Mouse (Mus musculus) heart, embryonic 13.5 days (tissue): ENCODE data around the gene Ube2u. TPM values are rescaled to one million over a fixed set of nuclear protein-coding genes. Genes with fewer than 3 reads are reported as not detected.
A peak's percentile ranks its signal among the peaks of the same experiment; 100 is the strongest.

Experiments
- ATAC-seq: fragments of 200-750 bp; cut with Nextera tagmentation; 2 replicates; pipeline ENCODE4 v1.8.0; 2017; ENCODE audit warnings: moderate TSS enrichment; ENCODE audit not compliant: insufficient number of reproducible peaks, low FRiP score, low TSS enrichment; ENCODE audit errors: extremely low read depth
- H3K27ac ChIP-seq: fragments of 300-500 bp; sonication (generic); replicated peaks from 2 replicates; pipeline ENCODE4 v1.5.1; 2015; ENCODE audit warnings: moderate library complexity, mild to moderate bottlenecking, inconsistent platforms
- H3K27me3 ChIP-seq: fragments of 300-500 bp; sonication (generic); replicated peaks from 2 replicates; pipeline ENCODE4 v1.6.1; 2015; ENCODE audit warnings: mild to moderate bottlenecking, inconsistent platforms
- H3K36me3 ChIP-seq: fragments of 300-500 bp; sonication (generic); 2 replicates; pipeline ENCODE4 v1.6.1; 2015; ENCODE audit warnings: mild to moderate bottlenecking, inconsistent platforms
- H3K4me1 ChIP-seq: fragments of 300-500 bp; sonication (generic); 2 replicates; pipeline ENCODE4 v1.6.1; 2015; ENCODE audit warnings: inconsistent platforms
- H3K4me2 ChIP-seq: fragments of 300-500 bp; sonication (generic); 2 replicates; pipeline ENCODE4 v1.6.1; 2015; ENCODE audit warnings: inconsistent platforms, mild to moderate bottlenecking, moderate library complexity
- H3K4me3 ChIP-seq: fragments of 300-500 bp; sonication (generic); 2 replicates; pipeline ENCODE4 v1.5.1; 2015; ENCODE audit warnings: moderate library complexity, mild to moderate bottlenecking, inconsistent platforms
- H3K9ac ChIP-seq: fragments of 300-500 bp; sonication (generic); 2 replicates; pipeline ENCODE4 v1.6.1; 2015; ENCODE audit warnings: inconsistent platforms, mild to moderate bottlenecking, moderate library complexity
- H3K9me3 ChIP-seq: fragments of 300-500 bp; sonication (generic); 2 replicates; pipeline ENCODE4 v1.6.1; 2016; ENCODE audit warnings: inconsistent platforms
- WGBS: fragments of 180-500 bp; shearing (Covaris S2); methylation state at CpG from one replicate; pipeline ENCODE4 v1.1.7; 2015; ENCODE audit warnings: mixed read lengths; 5-methylcytosine and 5-hydroxymethylcytosine counted together
- polyA plus RNA-seq: library from polyadenylated mRNA; unstranded; fragments of >200 nt; fragmentation: Nextera tagmentation; extraction: Ambion mirVana; gene quantifications from 2 replicates; pipeline ENCODE4 v1.2.1, GENCODE M21; 2015

The Ube2u gene
- polyA plus RNA-seq, 1 experiment from 2014 or later = 0.33 TPM

- Histone ChIP-seq H3K4me2 (no peak overlapping the region), H3K27me3 (no peaks in the 10 kb centered on the region), H3K9me3 (0 out of 2 replicates have a peak, but pooled peaks cover 4% of the 10 kb centered on the region), H3K4me1 (no peaks in the 10 kb centered on the region), H3K9ac (no peak overlapping the region), H3K27ac (no peak overlapping the region), H3K36me3 (no peaks in the 10 kb centered on the region), H3K4me3 (no peak overlapping the region)
- WGBS = 81% methylated on average over 2 of the region's 2 CpGs
- no peak for ATAC-seq
These were observed 24.7 kb downstream of the Ube2u start for GRCm38 (mm10) chr4:100503337-100503736.

- Histone ChIP-seq H3K4me3 (no peak overlapping the region), H3K4me1 (peaks cover 23% of the 10 kb centered on the region), H3K27me3 (no peaks in the 10 kb centered on the region), H3K9ac (no peak overlapping the region), H3K36me3 (no peaks in the 10 kb centered on the region), H3K27ac (no peak overlapping the region), H3K4me2 (no peak overlapping the region), H3K9me3 (no peaks in the 10 kb centered on the region)
- ATAC-seq = no peak
- 66% methylated on average over 2 of the region's 2 CpGs for WGBS
These were observed 39.0 kb downstream of the Ube2u start for GRCm38 (mm10) chr4:100517646-100518045.

- WGBS = 42% methylated on average over 6 of the region's 6 CpGs
- H3K4me3 ChIP-seq = no peak overlapping the region
- no peak for ATAC-seq
- no peak overlapping the region for H3K9ac ChIP-seq
- H3K9me3 ChIP-seq = no peaks in the 10 kb centered on the region
- no peaks in the 10 kb centered on the region for H3K27me3 ChIP-seq
- peaks cover 63% of the 10 kb centered on the region for H3K4me1 ChIP-seq
- no peaks in the 10 kb centered on the region for H3K36me3 ChIP-seq
- no peak overlapping the region for H3K27ac ChIP-seq
- H3K4me2 ChIP-seq = no peak overlapping the region
These were observed 43.9 kb downstream of the Ube2u start for GRCm38 (mm10) chr4:100522534-100522933.

GRCm38 (mm10) chr4:100524741-100525140, 46.1 kb downstream of the Ube2u start:
- Histone ChIP-seq H3K4me3 (no peak overlapping the region), H3K4me1 (peaks cover 67% of the 10 kb centered on the region), H3K4me2 (0 out of 2 replicates have a peak overlapping the region, but pooled peaks have one; percentile 2), H3K27me3 (no peaks in the 10 kb centered on the region), H3K36me3 (no peaks in the 10 kb centered on the region), H3K9me3 (no peaks in the 10 kb centered on the region), H3K27ac (peak overlapping the region; percentile 53), H3K9ac (no peak overlapping the region)
- 23% methylated on average over 4 of the region's 4 CpGs for WGBS
- peak; percentile 11; the same call in 1 of the 2 replicates for ATAC-seq

DNA sequence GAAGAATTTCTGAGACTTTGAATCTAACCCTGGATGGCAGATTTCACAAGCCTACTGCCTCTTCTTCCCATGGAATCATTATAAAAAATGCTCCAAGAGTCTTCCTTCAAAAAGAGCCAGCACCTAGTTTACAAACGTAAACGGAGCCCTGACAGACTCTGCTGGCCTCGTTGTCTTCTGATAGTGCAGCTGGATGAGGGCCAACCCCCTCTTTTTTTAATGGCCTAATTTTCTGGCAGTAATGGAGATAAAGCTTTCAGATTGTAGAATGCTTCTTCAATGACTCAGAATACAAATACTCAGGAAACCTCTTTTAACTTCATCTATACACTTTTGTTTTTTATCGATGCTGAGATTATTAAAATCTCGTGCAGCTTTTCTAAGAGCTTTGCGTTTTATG, 47.6 kb downstream of the Ube2u start:
- H3K4me2 ChIP-seq = peak overlapping the region; percentile 41
- H3K27ac ChIP-seq = peak overlapping the region; percentile 48; the same call in 1 of the 2 replicates
- 36% methylated on average over 6 of the region's 6 CpGs for WGBS
- H3K9ac ChIP-seq = no peak overlapping the region
- H3K9me3 ChIP-seq = no peaks in the 10 kb centered on the region
- H3K4me1 ChIP-seq = peaks cover 60% of the 10 kb centered on the region
- no peak overlapping the region for H3K4me3 ChIP-seq
- H3K36me3 ChIP-seq = no peaks in the 10 kb centered on the region
- no peak for ATAC-seq
- no peaks in the 10 kb centered on the region for H3K27me3 ChIP-seq

- peaks cover 52% of the 10 kb centered on the region for H3K4me1 ChIP-seq
- peak overlapping the region; percentile 88 for H3K27ac ChIP-seq
- no peaks in the 10 kb centered on the region for H3K36me3 ChIP-seq
- H3K27me3 ChIP-seq = no peaks in the 10 kb centered on the region
- H3K9ac ChIP-seq = peak overlapping the region; percentile 45
- no peak for ATAC-seq
- no peaks in the 10 kb centered on the region for H3K9me3 ChIP-seq
- H3K4me3 ChIP-seq = peak overlapping the region; percentile 38
- peak overlapping the region; percentile 64 for H3K4me2 ChIP-seq
- 3% methylated on average over 3 of the region's 3 CpGs for WGBS
These were observed 48.4 kb downstream of the Ube2u start for GRCm38 (mm10) chr4:100527086-100527485.

DNA sequence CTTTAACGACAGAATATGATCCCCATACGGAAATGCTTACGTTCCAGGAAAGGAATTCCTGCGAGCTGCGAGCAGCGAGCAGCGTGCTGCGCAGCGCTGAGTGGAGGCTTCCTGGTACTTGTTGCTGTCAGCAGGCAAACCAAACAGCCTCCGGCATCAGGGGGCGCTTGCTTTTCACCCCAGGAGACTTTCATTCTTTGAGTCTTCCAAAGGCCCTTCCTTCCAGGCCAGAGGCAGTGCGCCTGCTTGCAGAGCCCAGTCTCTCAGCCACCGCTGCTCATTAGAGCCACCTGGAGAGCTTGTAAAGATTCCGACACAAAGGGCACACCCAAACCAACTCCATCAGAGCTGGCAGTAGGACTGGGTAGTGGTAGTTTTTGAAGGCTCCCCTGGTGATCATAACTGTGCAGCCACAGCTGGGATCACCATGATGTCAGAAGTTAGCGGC, 48.9 kb downstream of the Ube2u start:
- ATAC-seq = peak; percentile 61; the same call in 1 of the 2 replicates
- no peaks in the 10 kb centered on the region for H3K9me3 ChIP-seq
- peak overlapping the region; percentile 88 for H3K27ac ChIP-seq
- peaks cover 49% of the 10 kb centered on the region for H3K4me1 ChIP-seq
- 7% methylated on average over 15 of the region's 15 CpGs for WGBS
- no peaks in the 10 kb centered on the region for H3K36me3 ChIP-seq
- H3K27me3 ChIP-seq = no peaks in the 10 kb centered on the region
- peak overlapping the region; percentile 38 for H3K4me3 ChIP-seq
- peak overlapping the region; percentile 64 for H3K4me2 ChIP-seq
- peak overlapping the region; percentile 45 for H3K9ac ChIP-seq

- no peak overlapping the region for H3K4me2 ChIP-seq
- no peaks in the 10 kb centered on the region for H3K4me1 ChIP-seq
- H3K9me3 ChIP-seq = no peaks in the 10 kb centered on the region
- H3K4me3 ChIP-seq = no peak overlapping the region
- no peak overlapping the region for H3K9ac ChIP-seq
- no peaks in the 10 kb centered on the region for H3K36me3 ChIP-seq
- H3K27me3 ChIP-seq = no peaks in the 10 kb centered on the region
- WGBS = 69% methylated on average over 6 of the region's 6 CpGs
- no peak overlapping the region for H3K27ac ChIP-seq
- ATAC-seq = no peak
These were observed 55.0 kb downstream of the Ube2u start for GRCm38 (mm10) chr4:100533607-100534006.

DNA sequence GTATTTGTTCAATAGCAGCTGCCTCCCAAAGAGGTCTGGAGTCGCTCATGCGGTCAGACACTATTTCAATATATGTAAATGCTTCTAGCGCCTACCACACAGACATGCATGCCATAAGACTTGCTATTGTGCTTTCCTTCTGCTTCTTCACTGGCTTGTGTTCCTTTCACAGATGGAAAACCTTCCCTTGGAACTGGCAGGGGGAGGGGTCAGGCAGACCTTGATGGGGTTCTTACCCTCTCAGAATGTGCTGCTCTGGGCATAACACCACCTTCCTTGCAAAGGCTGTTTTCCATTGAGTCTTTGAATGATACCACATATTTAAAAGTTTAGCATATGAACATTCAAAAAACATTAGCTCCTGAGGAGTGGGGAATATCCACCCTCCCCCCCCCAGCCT, 56.3 kb downstream of the Ube2u start:
- Histone ChIP-seq H3K27me3 (no peaks in the 10 kb centered on the region), H3K4me3 (no peak overlapping the region), H3K36me3 (no peaks in the 10 kb centered on the region), H3K9me3 (no peaks in the 10 kb centered on the region), H3K27ac (no peak overlapping the region), H3K9ac (no peak overlapping the region), H3K4me2 (no peak overlapping the region), H3K4me1 (no peaks in the 10 kb centered on the region)
- WGBS = 80% methylated on average over 3 of the region's 3 CpGs
- no peak for ATAC-seq

GRCm38 (mm10) chr4:100537898-100538297, 59.2 kb downstream of the Ube2u start:
- no peaks in the 10 kb centered on the region for H3K9me3 ChIP-seq
- 11% methylated on average over 3 of the region's 3 CpGs for WGBS
- H3K4me3 ChIP-seq = no peak overlapping the region
- no peak overlapping the region for H3K4me2 ChIP-seq
- H3K27ac ChIP-seq = no peak overlapping the region
- H3K36me3 ChIP-seq = no peaks in the 10 kb centered on the region
- no peak overlapping the region for H3K9ac ChIP-seq
- no peaks in the 10 kb centered on the region for H3K27me3 ChIP-seq
- H3K4me1 ChIP-seq = no peaks in the 10 kb centered on the region
- no peak for ATAC-seq

GRCm38 (mm10) chr4:100539483-100539882, 60.8 kb downstream of the Ube2u start:
- Histone ChIP-seq H3K9ac (no peak overlapping the region), H3K4me1 (no peaks in the 10 kb centered on the region), H3K27me3 (no peaks in the 10 kb centered on the region), H3K27ac (no peak overlapping the region), H3K4me3 (no peak overlapping the region), H3K9me3 (no peaks in the 10 kb centered on the region), H3K4me2 (no peak overlapping the region), H3K36me3 (no peaks in the 10 kb centered on the region)
- no peak for ATAC-seq
- WGBS = 70% methylated on average over 3 of the region's 3 CpGs

DNA sequence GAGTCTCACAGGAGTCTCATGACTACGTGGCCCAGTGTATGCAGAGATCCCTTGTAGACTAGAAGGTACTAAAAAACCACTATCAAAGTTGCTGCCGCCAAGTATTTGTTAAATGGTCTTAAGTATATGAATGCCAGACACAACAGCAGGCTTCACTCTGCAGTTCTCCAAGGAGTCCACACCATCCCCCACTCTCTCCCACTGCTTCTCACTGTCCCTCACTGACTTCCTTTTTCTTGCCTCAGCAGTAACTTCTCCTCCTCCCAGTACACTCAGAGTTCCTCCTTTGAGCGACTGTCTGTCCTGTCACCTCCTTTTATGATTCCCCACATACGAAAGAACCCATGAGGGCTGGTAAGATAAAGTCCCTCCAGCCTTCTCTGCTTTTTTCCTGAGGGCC, 69.3 kb downstream of the Ube2u start:
- no peak overlapping the region for H3K9ac ChIP-seq
- H3K27ac ChIP-seq = no peak overlapping the region
- 24% methylated on average over 4 of the region's 4 CpGs for WGBS
- H3K27me3 ChIP-seq = no peaks in the 10 kb centered on the region
- no peaks in the 10 kb centered on the region for H3K36me3 ChIP-seq
- H3K4me2 ChIP-seq = no peak overlapping the region
- H3K4me3 ChIP-seq = no peak overlapping the region
- peaks cover 6% of the 10 kb centered on the region for H3K4me1 ChIP-seq
- ATAC-seq = no peak
- H3K9me3 ChIP-seq = no peaks in the 10 kb centered on the region
